Mouse (Mus musculus) heart, embryonic 13.5 days (tissue): Measurements from ENCODE around the gene Bdh2. TPM values are rescaled to one million over a fixed set of nuclear protein-coding genes. Genes with fewer than 3 reads are reported as not detected.
A peak's percentile ranks its signal among the peaks of the same experiment; 100 is the strongest.

Experiments used
- ATAC-seq: fragments of 200-750 bp; cut with Nextera tagmentation; 2 replicates; pipeline ENCODE4 v1.8.0; 2017; ENCODE audit warnings: moderate TSS enrichment; ENCODE audit not compliant: insufficient number of reproducible peaks, low FRiP score, low TSS enrichment; ENCODE audit errors: extremely low read depth
- H3K27ac ChIP-seq: fragments of 300-500 bp; sonication (generic); replicated peaks from 2 replicates; pipeline ENCODE4 v1.5.1; 2015; ENCODE audit warnings: moderate library complexity, mild to moderate bottlenecking, inconsistent platforms
- H3K27me3 ChIP-seq: fragments of 300-500 bp; sonication (generic); replicated peaks from 2 replicates; pipeline ENCODE4 v1.6.1; 2015; ENCODE audit warnings: mild to moderate bottlenecking, inconsistent platforms
- H3K36me3 ChIP-seq: fragments of 300-500 bp; sonication (generic); 2 replicates; pipeline ENCODE4 v1.6.1; 2015; ENCODE audit warnings: mild to moderate bottlenecking, inconsistent platforms
- H3K4me1 ChIP-seq: fragments of 300-500 bp; sonication (generic); 2 replicates; pipeline ENCODE4 v1.6.1; 2015; ENCODE audit warnings: inconsistent platforms
- H3K4me2 ChIP-seq: fragments of 300-500 bp; sonication (generic); 2 replicates; pipeline ENCODE4 v1.6.1; 2015; ENCODE audit warnings: inconsistent platforms, mild to moderate bottlenecking, moderate library complexity
- H3K4me3 ChIP-seq: fragments of 300-500 bp; sonication (generic); 2 replicates; pipeline ENCODE4 v1.5.1; 2015; ENCODE audit warnings: moderate library complexity, mild to moderate bottlenecking, inconsistent platforms
- H3K9ac ChIP-seq: fragments of 300-500 bp; sonication (generic); 2 replicates; pipeline ENCODE4 v1.6.1; 2015; ENCODE audit warnings: inconsistent platforms, mild to moderate bottlenecking, moderate library complexity
- H3K9me3 ChIP-seq: fragments of 300-500 bp; sonication (generic); 2 replicates; pipeline ENCODE4 v1.6.1; 2016; ENCODE audit warnings: inconsistent platforms
- WGBS: fragments of 180-500 bp; shearing (Covaris S2); methylation state at CpG from one replicate; pipeline ENCODE4 v1.1.7; 2015; ENCODE audit warnings: mixed read lengths; 5-methylcytosine and 5-hydroxymethylcytosine counted together
- polyA plus RNA-seq: library from polyadenylated mRNA; unstranded; fragments of >200 nt; fragmentation: Nextera tagmentation; extraction: Ambion mirVana; gene quantifications from 2 replicates; pipeline ENCODE4 v1.2.1, GENCODE M21; 2015

Bdh2 gene
- polyA plus RNA-seq, 1 experiment from 2014 or later: 3.2 TPM

- no peaks in the 10 kb centered on the region for H3K9me3 ChIP-seq
- no peak overlapping the region for H3K9ac ChIP-seq
- no peaks in the 10 kb centered on the region for H3K4me1 ChIP-seq
- no peaks in the 10 kb centered on the region for H3K36me3 ChIP-seq
- H3K27ac ChIP-seq: no peak overlapping the region
- ATAC-seq: no peak
- H3K4me2 ChIP-seq: no peak overlapping the region
- no peak overlapping the region for H3K4me3 ChIP-seq
- H3K27me3 ChIP-seq: no peaks in the 10 kb centered on the region
- 62% methylated on average over 6 of the region's 6 CpGs for WGBS
These were observed 19.1 kb downstream of the Bdh2 start for GRCm38 (mm10) chr3:135300081-135300480.

DNA sequence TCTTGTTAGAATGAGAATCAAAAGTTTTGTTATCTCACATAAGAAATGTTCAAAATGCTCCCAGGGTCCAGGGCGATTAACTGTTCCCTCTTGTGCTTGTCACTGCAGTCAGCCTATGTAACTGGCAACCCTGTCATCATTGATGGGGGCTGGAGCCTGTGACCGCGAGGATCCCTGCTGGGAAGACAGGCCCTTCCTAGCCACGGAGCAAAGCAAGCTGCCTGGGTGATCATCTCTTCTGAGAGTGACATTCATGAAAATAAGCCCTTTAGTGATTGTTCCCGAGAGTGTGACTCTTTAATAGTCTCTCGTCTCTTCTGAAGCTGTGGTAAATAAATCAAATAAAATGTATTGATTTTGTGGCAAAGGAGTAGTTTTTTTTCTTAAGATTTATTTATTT, 23.0 kb downstream of the Bdh2 start:
- ATAC-seq: no peak
- WGBS: 33% methylated on average over 6 of the region's 6 CpGs

DNA sequence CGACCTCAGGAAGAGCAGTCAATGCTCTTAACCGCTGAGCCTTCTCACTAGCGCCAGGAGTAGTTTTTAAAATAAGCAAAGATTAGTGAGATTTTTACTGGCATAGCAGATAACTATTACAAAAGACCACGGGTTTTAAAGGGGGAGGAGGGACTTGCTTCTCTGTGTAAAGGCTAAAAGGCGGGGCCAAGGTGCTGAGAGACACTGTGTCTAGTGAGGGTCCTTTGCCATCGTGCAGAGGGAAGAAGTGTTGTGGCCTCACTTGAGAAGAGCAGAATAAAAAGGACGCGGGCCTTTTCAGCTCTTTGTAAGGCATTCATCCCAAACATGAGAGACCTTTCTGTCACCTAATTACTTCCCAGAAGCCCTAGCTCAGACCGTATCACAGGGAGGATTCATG, 23.5 kb downstream of the Bdh2 start:
- Histone ChIP-seq H3K9ac (no peak overlapping the region), H3K36me3 (no peaks in the 10 kb centered on the region), H3K4me1 (no peaks in the 10 kb centered on the region), H3K27ac (no peak overlapping the region), H3K27me3 (peaks cover 6% of the 10 kb centered on the region; the same call in 1 of the 2 replicates), H3K4me3 (no peak overlapping the region), H3K9me3 (no peaks in the 10 kb centered on the region), H3K4me2 (no peak overlapping the region)
- 38% methylated on average over 9 of the region's 9 CpGs for WGBS
- no peak for ATAC-seq

More for the DNA sequence above, 23.0 kb downstream of the Bdh2 start:
- H3K27me3 ChIP-seq: peaks cover 6% of the 10 kb centered on the region; the same call in 1 of the 2 replicates
- no peak overlapping the region for H3K9ac ChIP-seq
- H3K27ac ChIP-seq: no peak overlapping the region
- no peak overlapping the region for H3K4me2 ChIP-seq
- no peaks in the 10 kb centered on the region for H3K9me3 ChIP-seq
- no peaks in the 10 kb centered on the region for H3K36me3 ChIP-seq
- no peak overlapping the region for H3K4me3 ChIP-seq
- no peaks in the 10 kb centered on the region for H3K4me1 ChIP-seq

- Histone ChIP-seq H3K27me3 (peaks cover 6% of the 10 kb centered on the region; the same call in 1 of the 2 replicates), H3K36me3 (no peaks in the 10 kb centered on the region), H3K9ac (peak within 1 kb of the TSS; percentile 74), H3K27ac (no peak within 1 kb of the TSS), H3K4me2 (peak within 1 kb of the TSS; percentile 79), H3K9me3 (no peaks in the 10 kb centered on the region), H3K4me1 (no peaks in the 10 kb centered on the region), H3K4me3 (peak within 1 kb of the TSS; percentile 50)
- 9% methylated on average over 28 of the region's 28 CpGs for WGBS
- peak; percentile 54; the same call in 1 of the 2 replicates for ATAC-seq
These were observed 26.6 kb downstream of the Bdh2 start, which contains the start of gene Slc9b2 for GRCm38 (mm10) chr3:135307411-135308259. Slc9b2 (plus strand) TSS chr3:135307700.

DNA sequence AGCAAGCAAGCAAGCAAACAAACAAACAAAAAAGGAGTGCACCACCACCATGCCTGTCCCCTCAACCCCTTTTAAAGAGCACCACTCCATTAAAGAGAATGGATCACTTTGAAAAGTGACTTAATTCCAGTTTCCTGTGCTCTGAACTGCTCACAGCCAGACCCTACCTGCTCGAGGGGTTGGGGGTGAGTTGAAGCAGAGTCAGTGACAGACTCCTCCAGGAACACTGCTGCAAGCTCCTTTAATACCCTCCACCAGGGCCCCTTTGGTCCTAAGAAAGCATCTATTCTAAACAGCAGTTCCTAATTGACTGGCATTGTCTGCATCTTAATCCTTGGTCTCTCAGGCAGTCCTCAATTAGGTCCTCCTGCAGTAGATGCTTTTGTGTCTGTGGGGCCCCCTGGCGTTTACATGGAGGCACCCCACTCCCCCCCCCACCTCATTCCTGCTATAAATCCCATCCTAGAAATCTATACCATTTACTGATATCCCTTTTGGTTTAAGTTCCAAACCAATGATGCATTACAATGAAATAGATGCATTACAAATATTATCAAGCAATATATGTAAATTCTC, 32.0 kb downstream of the Bdh2 start:
- 40% methylated on average over 2 of the region's 2 CpGs for WGBS
- no peak for ATAC-seq
- H3K4me2 ChIP-seq: no peak overlapping the region

GRCm38 (mm10) chr3:135313727-135314126, 32.7 kb downstream of the Bdh2 start:
- ATAC-seq: no peak
- Histone ChIP-seq H3K36me3 (no peaks in the 10 kb centered on the region), H3K27ac (no peak overlapping the region), H3K9ac (no peak overlapping the region), H3K4me1 (no peaks in the 10 kb centered on the region), H3K27me3 (no peaks in the 10 kb centered on the region), H3K9me3 (no peaks in the 10 kb centered on the region), H3K4me2 (no peak overlapping the region), H3K4me3 (no peak overlapping the region)
- 74% methylated on average over 2 of the region's 2 CpGs for WGBS

More for the DNA sequence above, 32.0 kb downstream of the Bdh2 start:
- H3K27me3 ChIP-seq: no peaks in the 10 kb centered on the region
- H3K4me3 ChIP-seq: no peak overlapping the region
- H3K27ac ChIP-seq: no peak overlapping the region
- no peak overlapping the region for H3K9ac ChIP-seq
- H3K9me3 ChIP-seq: no peaks in the 10 kb centered on the region
- no peaks in the 10 kb centered on the region for H3K4me1 ChIP-seq
- H3K36me3 ChIP-seq: no peaks in the 10 kb centered on the region

DNA sequence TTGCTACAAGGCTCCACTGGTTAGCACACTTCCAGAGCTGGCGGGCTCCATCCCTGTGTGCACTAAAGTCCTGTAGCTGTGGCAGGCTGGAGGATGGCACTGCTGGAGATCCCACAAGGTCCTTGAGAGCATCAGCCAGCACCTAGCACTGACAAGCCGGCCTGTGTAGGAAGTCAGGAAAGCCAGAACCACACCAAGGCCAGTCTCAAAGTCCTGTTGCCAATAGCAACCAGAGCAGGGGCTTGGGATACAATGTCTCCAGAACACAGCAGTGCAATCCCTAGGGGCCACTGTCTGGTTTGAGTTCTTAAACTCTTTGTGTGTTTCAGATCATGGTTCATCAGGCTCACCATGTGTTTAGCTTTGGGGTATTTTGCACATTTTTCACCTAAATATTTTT, 33.8 kb downstream of the Bdh2 start:
- H3K27me3 ChIP-seq: no peaks in the 10 kb centered on the region
- H3K27ac ChIP-seq: no peak overlapping the region
- 42% methylated on average over 2 of the region's 2 CpGs for WGBS
- no peaks in the 10 kb centered on the region for H3K4me1 ChIP-seq
- H3K9me3 ChIP-seq: no peaks in the 10 kb centered on the region
- no peaks in the 10 kb centered on the region for H3K36me3 ChIP-seq
- H3K9ac ChIP-seq: no peak overlapping the region
- H3K4me3 ChIP-seq: no peak overlapping the region
- H3K4me2 ChIP-seq: no peak overlapping the region
- no peak for ATAC-seq

GRCm38 (mm10) chr3:135315720-135316425, 34.9 kb downstream of the Bdh2 start:
- H3K27ac ChIP-seq: no peak overlapping the region
- no peak overlapping the region for H3K4me2 ChIP-seq
- H3K27me3 ChIP-seq: no peaks in the 10 kb centered on the region
- H3K36me3 ChIP-seq: no peaks in the 10 kb centered on the region
- no peak overlapping the region for H3K4me3 ChIP-seq
- no peak overlapping the region for H3K9ac ChIP-seq
- H3K4me1 ChIP-seq: no peaks in the 10 kb centered on the region
- WGBS: 82% methylated on average over 9 of the region's 9 CpGs
- no peaks in the 10 kb centered on the region for H3K9me3 ChIP-seq
- no peak for ATAC-seq

GRCm38 (mm10) chr3:135318331-135318730, 37.3 kb downstream of the Bdh2 start:
- Histone ChIP-seq H3K36me3 (no peaks in the 10 kb centered on the region), H3K4me3 (no peak overlapping the region), H3K9me3 (no peaks in the 10 kb centered on the region), H3K27ac (no peak overlapping the region), H3K4me1 (no peaks in the 10 kb centered on the region), H3K4me2 (no peak overlapping the region), H3K9ac (no peak overlapping the region), H3K27me3 (no peaks in the 10 kb centered on the region)
- WGBS: 54% methylated on average over 11 of the region's 11 CpGs
- no peak for ATAC-seq

- Histone ChIP-seq H3K9ac (no peak overlapping the region), H3K9me3 (no peaks in the 10 kb centered on the region), H3K27me3 (no peaks in the 10 kb centered on the region), H3K4me2 (no peak overlapping the region), H3K27ac (no peak overlapping the region), H3K36me3 (no peaks in the 10 kb centered on the region), H3K4me3 (no peak overlapping the region), H3K4me1 (no peaks in the 10 kb centered on the region)
- WGBS: 73% methylated on average over 6 of the region's 6 CpGs
- no peak for ATAC-seq
These were observed 43.3 kb downstream of the Bdh2 start for GRCm38 (mm10) chr3:135324354-135324753.

GRCm38 (mm10) chr3:135327176-135327575, 46.2 kb downstream of the Bdh2 start:
- Histone ChIP-seq H3K27me3 (no peaks in the 10 kb centered on the region), H3K4me3 (no peak overlapping the region)
- no peak for ATAC-seq

More at GRCm38 (mm10) chr3:135327176-135327575, 46.2 kb downstream of the Bdh2 start:
- Histone ChIP-seq H3K9me3 (no peaks in the 10 kb centered on the region), H3K9ac (no peak overlapping the region), H3K27ac (no peak overlapping the region), H3K36me3 (no peaks in the 10 kb centered on the region), H3K4me2 (no peak overlapping the region), H3K4me1 (no peaks in the 10 kb centered on the region)
- 66% methylated on average over 6 of the region's 6 CpGs for WGBS
